Mouse (Mus musculus) forebrain, embryonic 16.5 days (tissue): ENCODE measurements around the gene Bmp8a. TPM values are rescaled to one million over a fixed set of nuclear protein-coding genes. Genes with fewer than 3 reads are reported as not detected.
A peak's percentile ranks its signal among the peaks of the same experiment; 100 is the strongest.
"Not testable (repeated sequence)": the region's sequence is repeated elsewhere in the genome, so short reads cannot be mapped to it uniquely, and the experiment has no call there.

ENCODE experiments used
- ATAC-seq: fragments of 200-750 bp; cut with Nextera tagmentation; 2 replicates; pipeline ENCODE4 v1.8.0; 2017; ENCODE audit warnings: mild to moderate bottlenecking, moderate library complexity
- H3K27ac ChIP-seq: fragments of 300-500 bp; sonication (generic); 2 replicates; pipeline ENCODE4 v1.5.1; 2014; ENCODE audit warnings: low read length, control low read depth
- H3K27me3 ChIP-seq: fragments of 300-500 bp; sonication (generic); replicated peaks from 2 replicates; pipeline ENCODE4 v1.6.1; 2014; ENCODE audit warnings: low read length; ENCODE audit not compliant: control insufficient read depth, insufficient read depth
- H3K36me3 ChIP-seq: fragments of 300-500 bp; sonication (generic); 2 replicates; pipeline ENCODE4 v1.6.1; 2014; ENCODE audit not compliant: control insufficient read depth, insufficient read depth
- H3K4me1 ChIP-seq: fragments of 300-500 bp; sonication (generic); replicated peaks from 2 replicates; pipeline ENCODE4 v1.6.1; 2014; ENCODE audit warnings: low read length; ENCODE audit not compliant: control insufficient read depth, insufficient read depth
- H3K4me2 ChIP-seq: fragments of 300-500 bp; sonication (generic); 2 replicates; pipeline ENCODE4 v1.6.1; 2014; ENCODE audit warnings: mild to moderate bottlenecking, low read length, control low read depth
- H3K4me3 ChIP-seq: fragments of 300-500 bp; sonication (generic); replicated peaks from 2 replicates; pipeline ENCODE4 v1.5.1; 2014; ENCODE audit warnings: mild to moderate bottlenecking, low read length, control low read depth
- H3K9ac ChIP-seq: fragments of 300-500 bp; sonication (generic); replicated peaks from 2 replicates; pipeline ENCODE4 v1.6.1; 2014; ENCODE audit warnings: low read depth, low read length, control low read depth
- H3K9me3 ChIP-seq: fragments of 300-500 bp; sonication (generic); 2 replicates; pipeline ENCODE4 v1.6.1; 2016; ENCODE audit warnings: low read length; ENCODE audit not compliant: control insufficient read depth
- WGBS: fragments of 180-500 bp; shearing (Covaris S2); extraction: QIAGEN DNeasy Blood & Tissue Kit; methylation state at CpG from one replicate; pipeline ENCODE4 v1.1.7; 2014; 5-methylcytosine and 5-hydroxymethylcytosine counted together
- polyA plus RNA-seq: library from polyadenylated mRNA; unstranded; fragments of >200 nt; fragmentation: Nextera tagmentation; extraction: Ambion mirVana; gene quantifications from 2 replicates; pipeline ENCODE4 v1.2.1, GENCODE M21; 2015

Gene Bmp8a
- polyA plus RNA-seq, 1 experiment from 2014 or later: 0.11 TPM

- not testable (repeated sequence) for H3K4me3 ChIP-seq, H3K27me3 ChIP-seq, H3K27ac ChIP-seq, H3K9ac ChIP-seq, H3K4me2 ChIP-seq, H3K4me1 ChIP-seq, H3K9me3 ChIP-seq, ATAC-seq, H3K36me3 ChIP-seq
- 77% methylated on average over 10 of the region's 10 CpGs for WGBS
These were observed 7.8 kb downstream of the Bmp8a start for GRCm38 (mm10) chr4:123335244-123335643.

GRCm38 (mm10) chr4:123334177-123334576, 8.9 kb downstream of the Bmp8a start:
- H3K27ac ChIP-seq: no peak overlapping the region
- no peaks in the 10 kb centered on the region for H3K9me3 ChIP-seq
- no peaks in the 10 kb centered on the region for H3K36me3 ChIP-seq
- H3K4me3 ChIP-seq: no peak overlapping the region
- H3K4me2 ChIP-seq: no peak overlapping the region
- H3K9ac ChIP-seq: no peak overlapping the region
- no peaks in the 10 kb centered on the region for H3K27me3 ChIP-seq
- no peak for ATAC-seq
- whole genome bisulfite sequencing: 79% methylated on average over 3 of the region's 3 CpGs
- H3K4me1 ChIP-seq: no peaks in the 10 kb centered on the region

GRCm38 (mm10) chr4:123333151-123333550, 9.9 kb downstream of the Bmp8a start:
- no peak overlapping the region for H3K27ac ChIP-seq
- no peak for ATAC-seq
- no peak overlapping the region for H3K9ac ChIP-seq
- H3K27me3 ChIP-seq: no peaks in the 10 kb centered on the region
- no peak overlapping the region for H3K4me2 ChIP-seq
- no peak overlapping the region for H3K4me3 ChIP-seq
- no peaks in the 10 kb centered on the region for H3K4me1 ChIP-seq
- no peaks in the 10 kb centered on the region for H3K9me3 ChIP-seq
- WGBS: 96% methylated on average over 4 of the region's 4 CpGs
- H3K36me3 ChIP-seq: no peaks in the 10 kb centered on the region

- H3K9ac ChIP-seq, H3K4me1 ChIP-seq, H3K36me3 ChIP-seq, H3K27ac ChIP-seq, H3K4me3 ChIP-seq, H3K9me3 ChIP-seq, H3K27me3 ChIP-seq, H3K4me2 ChIP-seq, ATAC-seq: not testable (repeated sequence)
- 82% methylated on average over 1 of the region's 1 CpGs for WGBS
These were observed 11.1 kb downstream of the Bmp8a start for GRCm38 (mm10) chr4:123331961-123332360.

- H3K27me3 ChIP-seq: no peaks in the 10 kb centered on the region
- 64% methylated on average over 5 of the region's 5 CpGs for WGBS
- H3K4me3 ChIP-seq: no peak overlapping the region
These were observed 11.7 kb downstream of the Bmp8a start for GRCm38 (mm10) chr4:123331326-123331725.

GRCm38 (mm10) chr4:123328946-123329345, 14.1 kb downstream of the Bmp8a start:
- 72% methylated on average over 6 of the region's 6 CpGs for WGBS
- Histone ChIP-seq H3K4me2 (no peak overlapping the region), H3K4me1 (no peaks in the 10 kb centered on the region), H3K9me3 (no peaks in the 10 kb centered on the region), H3K27ac (no peak overlapping the region), H3K4me3 (no peak overlapping the region), H3K27me3 (no peaks in the 10 kb centered on the region), H3K9ac (no peak overlapping the region), H3K36me3 (no peaks in the 10 kb centered on the region)
- ATAC-seq: no peak

More at GRCm38 (mm10) chr4:123331326-123331725, 11.7 kb downstream of the Bmp8a start:
- H3K36me3 ChIP-seq: no peaks in the 10 kb centered on the region
- no peak for ATAC-seq
- H3K9me3 ChIP-seq: no peaks in the 10 kb centered on the region
- no peak overlapping the region for H3K9ac ChIP-seq
- no peaks in the 10 kb centered on the region for H3K4me1 ChIP-seq
- no peak overlapping the region for H3K4me2 ChIP-seq
- no peak overlapping the region for H3K27ac ChIP-seq

- H3K4me1 ChIP-seq: no peaks in the 10 kb centered on the region
- WGBS: 68% methylated on average over 3 of the region's 3 CpGs
- H3K4me2 ChIP-seq: no peak overlapping the region
- H3K9me3 ChIP-seq: no peaks in the 10 kb centered on the region
- ATAC-seq: no peak
- no peak overlapping the region for H3K9ac ChIP-seq
- H3K27ac ChIP-seq: no peak overlapping the region
- H3K27me3 ChIP-seq: peaks cover 4% of the 10 kb centered on the region
- no peak overlapping the region for H3K4me3 ChIP-seq
- no peaks in the 10 kb centered on the region for H3K36me3 ChIP-seq
These were observed 15.4 kb downstream of the Bmp8a start for GRCm38 (mm10) chr4:123327630-123328029.

- WGBS: 75% methylated on average over 3 of the region's 3 CpGs
These were observed 17.0 kb downstream of the Bmp8a start for GRCm38 (mm10) chr4:123326087-123326486.

GRCm38 (mm10) chr4:123323534-123323933, 19.5 kb downstream of the Bmp8a start, which contains the start of gene Oxct2a:
Oxct2a (minus strand) TSS chr4:123323634.
- Histone ChIP-seq H3K36me3 (no peaks in the 10 kb centered on the region), H3K27me3 (peaks cover 4% of the 10 kb centered on the region), H3K4me2 (peak within 1 kb of the TSS; percentile 39), H3K4me3 (peak within 1 kb of the TSS; percentile 24), H3K9me3 (no peaks in the 10 kb centered on the region), H3K9ac (no peak within 1 kb of the TSS), H3K4me1 (no peaks in the 10 kb centered on the region), H3K27ac (no peak within 1 kb of the TSS)
- ATAC-seq: no peak
- 25% methylated on average over 13 of the region's 13 CpGs for WGBS

More at GRCm38 (mm10) chr4:123326087-123326486, 17.0 kb downstream of the Bmp8a start:
- H3K36me3 ChIP-seq: no peaks in the 10 kb centered on the region
- H3K4me2 ChIP-seq: no peak overlapping the region
- no peak for ATAC-seq
- H3K4me3 ChIP-seq: no peak overlapping the region
- peaks cover 4% of the 10 kb centered on the region for H3K27me3 ChIP-seq
- H3K9ac ChIP-seq: no peak overlapping the region
- no peaks in the 10 kb centered on the region for H3K4me1 ChIP-seq
- H3K9me3 ChIP-seq: no peaks in the 10 kb centered on the region
- H3K27ac ChIP-seq: no peak overlapping the region

- WGBS: 11% methylated on average over 24 of the region's 38 CpGs
- Histone ChIP-seq H3K4me3 (peak overlapping the region; percentile 19), H3K4me2 (peak overlapping the region; percentile 39)
- H3K9ac ChIP-seq, H3K4me1 ChIP-seq, H3K9me3 ChIP-seq, H3K27ac ChIP-seq, H3K27me3 ChIP-seq, H3K36me3 ChIP-seq: not testable (repeated sequence)
- ATAC-seq: peak; percentile 54; the same call in 1 of the 2 replicates
These were observed 20.1 kb downstream of the Bmp8a start for GRCm38 (mm10) chr4:123322910-123323309.
